Mouse (Mus musculus) stomach, embryonic 14.5 days (tissue): ENCODE results near the gene Tbx6. TPM values are rescaled to one million over a fixed set of nuclear protein-coding genes. Genes with fewer than 3 reads are reported as not detected.

Experiments used
- ATAC-seq: fragments of 200-750 bp; cut with Nextera tagmentation; 2 replicates; pipeline ENCODE4 v1.8.0; 2017; ENCODE audit warnings: low read depth, moderate TSS enrichment; ENCODE audit not compliant: insufficient number of reproducible peaks, insufficient read depth, low FRiP score
- H3K27ac ChIP-seq: fragments of 300-500 bp; sonication (generic); 2 replicates; pipeline ENCODE4 v1.5.1; 2014; ENCODE audit warnings: mild to moderate bottlenecking, low read length, moderate library complexity, mixed read lengths
- H3K27me3 ChIP-seq: fragments of 300-500 bp; sonication (generic); 2 replicates; pipeline ENCODE4 v1.6.1; 2014; ENCODE audit warnings: low read length, control low read depth, mixed read lengths; ENCODE audit not compliant: control insufficient read depth, insufficient read depth
- H3K36me3 ChIP-seq: fragments of 300-500 bp; sonication (generic); 2 replicates; pipeline ENCODE4 v1.6.1; 2014; ENCODE audit warnings: mild to moderate bottlenecking, control low read depth, low read length, moderate library complexity, mixed read lengths; ENCODE audit not compliant: control insufficient read depth, insufficient read depth
- H3K4me1 ChIP-seq: fragments of 300-500 bp; sonication (generic); 2 replicates; pipeline ENCODE4 v1.6.1; 2014; ENCODE audit warnings: low read length, control low read depth, mixed read lengths; ENCODE audit not compliant: control insufficient read depth, insufficient read depth
- H3K4me2 ChIP-seq: fragments of 300-500 bp; sonication (generic); replicated peaks from 2 replicates; pipeline ENCODE4 v1.6.1; 2014; ENCODE audit warnings: low read depth, low read length, control low read depth
- H3K4me3 ChIP-seq: fragments of 300-500 bp; sonication (generic); 2 replicates; pipeline ENCODE4 v1.5.1; 2014; ENCODE audit warnings: low read depth, low read length, control low read depth
- H3K9ac ChIP-seq: fragments of 300-500 bp; sonication (generic); replicated peaks from 2 replicates; pipeline ENCODE4 v1.6.1; 2014; ENCODE audit warnings: low read depth, mild to moderate bottlenecking, control low read depth, low read length, moderate library complexity, mixed read lengths
- H3K9me3 ChIP-seq: fragments of 300-500 bp; sonication (generic); 2 replicates; pipeline ENCODE4 v1.6.1; 2016; ENCODE audit warnings: low read depth, low read length, control low read depth; ENCODE audit not compliant: control insufficient read depth
- WGBS: fragments of 180-500 bp; shearing (Covaris S2); extraction: QIAGEN DNeasy Blood & Tissue Kit; methylation state at CpG from one replicate; pipeline ENCODE4 v1.1.7; 2014; 5-methylcytosine and 5-hydroxymethylcytosine counted together
- polyA plus RNA-seq: library from polyadenylated mRNA; unstranded; fragments of >200 nt; fragmentation: Nextera tagmentation; extraction: Ambion mirVana; gene quantifications from 2 replicates; pipeline ENCODE4 v1.2.1, GENCODE M21; 2014

Tbx6 gene
- polyA plus RNA-seq, 1 experiment from 2014 or later = 0.56 TPM

DNA sequence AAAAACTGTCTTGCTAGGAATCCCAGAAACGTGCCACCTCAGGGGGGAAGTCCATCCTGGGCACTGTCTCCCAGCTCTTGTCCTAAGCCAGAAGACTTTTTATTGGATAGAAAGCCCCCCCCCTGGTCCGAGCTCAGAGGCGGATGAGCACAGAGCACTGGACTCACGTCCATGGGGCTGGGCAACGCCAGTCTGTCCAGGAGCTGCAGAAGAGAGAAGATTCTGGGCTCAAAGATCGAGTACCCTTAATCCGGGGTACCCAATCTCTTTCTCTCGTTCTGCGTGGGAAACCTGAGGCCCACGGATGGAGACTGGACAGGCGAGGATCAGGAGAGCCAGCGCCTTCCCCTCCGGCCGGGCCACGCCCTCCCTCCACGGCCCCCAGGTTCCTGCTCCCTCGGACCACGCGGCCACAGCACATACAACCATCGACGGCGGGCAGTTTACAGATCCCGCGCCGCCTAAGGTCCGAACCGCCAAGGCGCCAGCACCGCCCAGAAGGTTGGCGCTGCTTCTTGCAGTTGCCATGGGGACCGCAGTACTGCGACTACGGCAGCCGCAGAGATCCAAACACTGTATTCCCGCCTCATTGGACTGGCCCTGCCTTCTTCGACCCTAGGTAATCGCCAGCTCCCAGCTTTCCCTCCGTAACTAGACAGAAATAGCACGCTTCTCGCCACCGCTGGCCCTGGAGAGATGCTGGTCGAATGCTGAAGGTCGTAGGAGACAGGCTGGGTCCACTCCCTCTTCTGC is 27.6 kb downstream of the Tbx6 start:
- peak overlapping the region; percentile 53 for H3K4me3 ChIP-seq
- under 1% methylated on average over 43 of the region's 43 CpGs for WGBS
- no peaks in the 10 kb centered on the region for H3K27me3 ChIP-seq
- no peaks in the 10 kb centered on the region; the same call in 1 of the 2 replicates for H3K36me3 ChIP-seq
- H3K4me1 ChIP-seq = peaks cover 19% of the 10 kb centered on the region
- peak overlapping the region; percentile 85 for H3K4me2 ChIP-seq
- peak overlapping the region; percentile 64 for H3K27ac ChIP-seq
- H3K9me3 ChIP-seq = no peaks in the 10 kb centered on the region
- ATAC-seq = peak; percentile 94
- peak overlapping the region; percentile 67 for H3K9ac ChIP-seq

DNA sequence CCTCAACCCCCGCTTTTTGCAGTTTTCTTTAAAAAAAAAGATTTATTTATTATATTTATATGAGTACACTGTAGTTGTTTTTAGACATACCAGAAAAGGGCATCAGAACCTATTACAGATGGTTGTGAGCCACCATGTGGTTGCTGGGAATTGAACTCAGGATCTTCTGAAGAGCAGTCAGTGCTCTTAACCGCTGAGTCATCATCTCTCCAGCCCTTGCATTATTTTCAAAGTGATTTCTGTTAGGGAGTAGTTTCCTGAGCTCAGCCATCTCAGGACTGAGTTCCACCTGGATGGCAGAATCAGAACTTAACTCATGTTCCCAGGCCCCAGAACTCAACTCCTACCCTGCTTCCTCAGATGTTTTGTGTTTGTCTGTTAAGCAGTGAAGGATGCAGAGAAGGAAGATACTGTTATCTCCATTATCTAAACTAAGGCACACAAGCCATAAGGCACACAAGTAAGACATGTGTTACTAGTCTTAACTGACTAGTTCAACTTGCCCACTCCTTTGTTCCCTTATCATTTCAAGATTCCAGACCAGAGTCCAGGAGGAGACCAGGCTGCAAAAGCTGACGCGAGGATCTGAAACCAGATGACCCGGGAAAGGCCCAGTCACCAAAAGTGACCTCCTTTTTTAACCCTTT is 28.6 kb downstream of the Tbx6 start:
- H3K36me3 ChIP-seq = no peaks in the 10 kb centered on the region; the same call in 1 of the 2 replicates
- peak overlapping the region; percentile 53; the same call in 1 of the 2 replicates for H3K4me3 ChIP-seq
- H3K9ac ChIP-seq = no peak overlapping the region; the same call in 1 of the 2 replicates
- H3K9me3 ChIP-seq = no peaks in the 10 kb centered on the region
- H3K4me2 ChIP-seq = peak overlapping the region; percentile 85
- ATAC-seq = no peak
- 41% methylated on average over 5 of the region's 5 CpGs for WGBS
- peaks cover 16% of the 10 kb centered on the region for H3K4me1 ChIP-seq
- H3K27ac ChIP-seq = no peak overlapping the region
- no peaks in the 10 kb centered on the region for H3K27me3 ChIP-seq

DNA sequence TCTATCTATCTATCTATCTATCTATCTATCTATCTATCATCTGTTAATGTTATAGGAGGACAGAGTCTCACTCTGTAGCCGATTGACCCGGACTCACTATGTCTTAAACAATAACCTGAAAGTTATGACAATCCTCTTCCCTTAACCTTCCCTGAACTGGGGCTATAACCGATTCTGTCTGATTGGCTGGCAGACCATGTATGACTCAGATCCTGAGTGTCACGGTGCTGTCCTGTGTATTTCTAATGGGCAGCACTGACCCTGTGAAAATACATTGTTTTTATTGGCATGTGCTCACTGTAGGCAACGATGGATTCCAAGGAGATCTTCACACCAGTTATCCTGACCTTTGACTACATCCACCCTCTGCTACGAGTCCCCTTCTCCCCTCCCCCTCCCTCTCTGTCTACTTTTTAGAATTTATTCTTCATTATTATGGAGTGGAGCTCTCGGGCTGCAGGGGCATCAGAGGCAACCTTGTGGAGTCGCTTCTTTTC is 34.5 kb downstream of the Tbx6 start:
- Histone ChIP-seq H3K4me1 (no peaks in the 10 kb centered on the region), H3K4me3 (no peak overlapping the region), H3K27me3 (no peaks in the 10 kb centered on the region), H3K4me2 (no peak overlapping the region), H3K27ac (no peak overlapping the region), H3K9me3 (no peaks in the 10 kb centered on the region), H3K9ac (no peak overlapping the region), H3K36me3 (no peaks in the 10 kb centered on the region)
- ATAC-seq = no peak
- 64% methylated on average over 8 of the region's 8 CpGs for WGBS

DNA sequence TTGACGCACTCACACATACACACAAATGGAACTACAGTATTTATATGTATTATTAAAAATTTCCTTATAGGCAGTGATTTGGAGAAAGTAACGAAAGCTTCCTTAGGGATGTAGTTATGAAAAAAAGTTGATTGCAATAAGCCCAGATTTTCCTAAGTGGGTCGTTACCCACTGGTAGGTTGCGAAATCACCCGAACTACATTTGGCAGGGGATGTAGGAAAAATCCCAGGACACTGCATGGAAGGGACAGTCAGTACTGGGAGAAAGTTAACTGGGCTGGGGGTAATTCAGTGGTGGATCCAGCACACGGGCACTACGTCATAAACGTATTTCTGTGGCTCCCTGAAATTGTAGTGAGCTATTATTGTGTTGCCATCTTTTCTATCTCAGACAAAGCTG is 35.2 kb downstream of the Tbx6 start:
- H3K27ac ChIP-seq = no peak overlapping the region
- H3K4me1 ChIP-seq = no peaks in the 10 kb centered on the region
- H3K4me2 ChIP-seq = no peak overlapping the region
- H3K9me3 ChIP-seq = no peaks in the 10 kb centered on the region
- no peak overlapping the region for H3K9ac ChIP-seq
- WGBS = 90% methylated on average over 8 of the region's 8 CpGs
- no peaks in the 10 kb centered on the region for H3K27me3 ChIP-seq
- no peak overlapping the region for H3K4me3 ChIP-seq
- no peak for ATAC-seq
- H3K36me3 ChIP-seq = no peaks in the 10 kb centered on the region

DNA sequence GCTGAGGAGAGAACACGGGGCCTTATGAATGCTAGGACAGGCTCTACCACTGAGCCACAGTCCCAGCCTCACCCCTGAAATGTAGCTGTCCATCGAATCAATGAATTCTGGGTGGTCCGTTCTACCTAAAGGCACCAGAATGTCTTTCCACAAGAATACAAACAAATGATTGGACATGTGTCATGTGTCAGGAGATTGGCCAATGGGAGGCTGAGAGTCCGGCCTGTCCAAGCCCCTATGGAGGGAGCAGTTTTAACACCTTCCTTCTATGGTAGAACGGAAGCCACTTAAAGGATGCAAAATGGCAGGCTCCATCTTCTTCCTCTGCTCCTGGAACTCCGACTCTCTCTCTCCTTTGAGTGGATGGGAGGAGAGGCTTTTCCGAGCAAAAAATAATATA is 36.3 kb downstream of the Tbx6 start:
- no peaks in the 10 kb centered on the region for H3K9me3 ChIP-seq
- 79% methylated on average over 7 of the region's 7 CpGs for WGBS
- ATAC-seq = no peak
- no peak overlapping the region for H3K4me3 ChIP-seq
- H3K4me2 ChIP-seq = no peak overlapping the region
- no peaks in the 10 kb centered on the region for H3K36me3 ChIP-seq
- H3K27me3 ChIP-seq = no peaks in the 10 kb centered on the region
- H3K4me1 ChIP-seq = no peaks in the 10 kb centered on the region
- H3K9ac ChIP-seq = no peak overlapping the region
- H3K27ac ChIP-seq = no peak overlapping the region

DNA sequence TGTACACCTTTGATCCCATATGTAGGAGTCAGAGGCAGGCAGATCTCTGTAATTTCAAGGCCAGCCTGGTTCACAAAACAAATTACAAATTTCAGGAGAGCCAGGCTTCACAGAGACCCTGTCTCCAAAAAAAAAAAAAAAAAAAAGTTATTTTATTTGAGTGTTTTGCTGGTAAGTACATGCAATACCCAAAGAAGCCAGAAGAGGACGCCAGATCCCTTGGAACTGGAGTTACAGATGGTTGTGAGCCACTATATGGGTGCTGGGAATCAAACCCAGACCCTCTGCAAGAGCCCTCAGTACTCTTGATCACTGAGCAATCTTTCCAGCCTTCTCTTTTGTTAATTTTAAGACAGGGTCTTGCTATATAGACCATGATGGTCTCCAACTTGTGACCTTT is 37.5 kb downstream of the Tbx6 start:
- Histone ChIP-seq H3K4me2 (no peak overlapping the region), H3K9me3 (no peaks in the 10 kb centered on the region), H3K36me3 (no peaks in the 10 kb centered on the region), H3K27ac (no peak overlapping the region), H3K27me3 (0 out of 2 replicates have a peak, but pooled peaks cover 7% of the 10 kb centered on the region), H3K9ac (no peak overlapping the region), H3K4me3 (no peak overlapping the region), H3K4me1 (no peaks in the 10 kb centered on the region)
- 28% methylated on average over 1 of the region's 1 CpGs for whole genome bisulfite sequencing
- no peak for ATAC-seq

DNA sequence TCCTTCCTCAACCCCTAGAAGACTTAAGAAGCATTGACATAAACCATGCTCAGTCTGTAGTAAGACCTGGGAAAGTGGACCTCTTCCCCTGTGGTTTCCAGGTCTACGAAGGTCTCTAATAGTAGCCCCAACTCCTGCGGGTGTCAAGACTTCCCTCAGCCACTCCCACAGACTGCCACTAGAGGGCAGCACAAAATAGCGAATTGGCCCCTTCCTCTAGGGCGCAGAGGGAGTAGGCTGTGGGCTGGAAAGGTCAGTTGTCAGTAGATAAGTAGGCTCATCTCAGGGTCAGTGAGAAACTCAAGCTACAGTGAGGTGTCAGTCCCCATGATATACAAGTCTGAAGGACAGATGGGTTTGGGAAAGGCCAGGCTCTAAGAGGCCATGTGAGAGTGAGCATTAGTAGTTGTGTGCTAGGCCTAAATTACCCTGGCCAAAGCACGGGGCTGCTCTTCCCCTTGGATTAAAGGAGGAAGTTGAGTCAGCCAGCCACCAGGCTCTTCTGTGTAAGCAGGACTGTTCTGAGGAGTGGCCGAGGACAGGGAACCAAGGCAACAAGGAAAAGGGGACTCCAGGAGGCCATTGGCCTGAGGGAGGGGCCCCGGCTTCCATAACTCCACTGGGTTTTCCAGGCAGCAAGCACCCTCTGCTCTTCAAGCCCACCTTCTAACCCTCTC is 40.7 kb downstream of the Tbx6 start:
- peak; percentile 29; the same call in 1 of the 2 replicates for ATAC-seq
- Histone ChIP-seq H3K4me1 (no peaks in the 10 kb centered on the region), H3K9ac (no peak overlapping the region), H3K4me3 (no peak overlapping the region), H3K27ac (no peak overlapping the region), H3K27me3 (0 out of 2 replicates have a peak, but pooled peaks cover 9% of the 10 kb centered on the region), H3K36me3 (no peaks in the 10 kb centered on the region), H3K9me3 (no peaks in the 10 kb centered on the region), H3K4me2 (no peak overlapping the region)
- WGBS = 29% methylated on average over 7 of the region's 7 CpGs

DNA sequence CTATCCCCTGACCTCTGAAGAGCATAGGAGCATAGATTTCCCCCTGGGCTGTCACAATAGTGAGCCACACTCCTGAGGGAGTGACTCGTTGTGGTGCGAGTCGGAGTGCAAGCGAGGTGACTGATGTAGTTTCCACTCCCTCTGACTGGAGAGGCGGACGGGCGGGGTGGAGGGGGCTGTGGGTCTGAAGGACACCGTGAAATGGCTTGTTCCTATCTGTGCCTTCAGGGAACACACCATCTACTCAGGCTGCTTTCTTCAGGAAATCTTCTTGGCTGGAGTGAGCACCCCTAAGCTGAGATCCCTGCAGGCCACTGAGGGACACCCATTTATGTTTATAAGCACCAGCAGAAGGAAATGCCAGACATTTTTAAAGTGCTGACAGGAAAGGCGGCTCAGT is 41.5 kb downstream of the Tbx6 start:
- Histone ChIP-seq H3K4me2 (peak overlapping the region; percentile 33), H3K36me3 (no peaks in the 10 kb centered on the region), H3K4me1 (no peaks in the 10 kb centered on the region), H3K27me3 (0 out of 2 replicates have a peak, but pooled peaks cover 9% of the 10 kb centered on the region), H3K9me3 (no peaks in the 10 kb centered on the region), H3K9ac (no peak overlapping the region), H3K4me3 (no peak overlapping the region), H3K27ac (no peak overlapping the region)
- WGBS = 17% methylated on average over 9 of the region's 9 CpGs
- no peak for ATAC-seq
